Mouse (Mus musculus) heart, postnatal 0 days (tissue): ENCODE results near the gene Aktip.

Experiments used
- CTCF ChIP-seq: IDR thresholded peaks from 2 replicates; pipeline ENCODE4 v1.5.1; 2016; ENCODE audit warnings: antibody characterized with exemption, control low read depth, low read depth
- EP300 ChIP-seq: IDR thresholded peaks from 2 replicates; pipeline ENCODE4 v1.6.1; 2016; ENCODE audit warnings: antibody characterized with exemption, low read depth

- TF ChIP-seq EP300 (no peak), CTCF (no peak)
Observed at GRCm38 (mm10) chr8:91176176-91176575, 23.6 kb downstream of the Aktip start.
